Mouse (Mus musculus) thymus, postnatal 4 days (tissue): ENCODE results near the gene Grb2.
A peak's percentile ranks its signal among the peaks of the same experiment; 100 is the strongest.

Source experiments
- DNase-seq: peaks from one replicate; pipeline ENCODE4 v3.0.0; 2021

The Grb2 gene

DNA sequence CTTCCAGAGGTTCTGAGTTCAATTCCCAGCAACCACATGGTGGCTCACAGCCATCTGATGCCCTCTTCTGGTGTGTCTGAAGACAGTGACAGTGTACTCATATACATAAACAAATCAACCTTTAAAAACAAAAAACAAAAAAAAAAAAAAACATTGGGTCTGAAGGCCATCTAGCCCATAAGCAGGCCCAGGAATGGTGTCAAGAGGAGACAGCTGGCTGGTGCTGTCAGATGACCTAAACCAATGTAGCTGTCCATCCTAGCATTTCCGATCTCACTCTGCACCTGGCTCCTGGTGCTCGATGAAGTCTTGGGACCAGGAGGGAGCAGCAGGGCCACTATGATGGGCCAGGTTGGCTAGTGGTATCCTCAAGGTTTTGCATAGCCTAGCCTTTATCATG lies 65.7 kb downstream of the Grb2 start:
- no peak for DNase-seq

DNA sequence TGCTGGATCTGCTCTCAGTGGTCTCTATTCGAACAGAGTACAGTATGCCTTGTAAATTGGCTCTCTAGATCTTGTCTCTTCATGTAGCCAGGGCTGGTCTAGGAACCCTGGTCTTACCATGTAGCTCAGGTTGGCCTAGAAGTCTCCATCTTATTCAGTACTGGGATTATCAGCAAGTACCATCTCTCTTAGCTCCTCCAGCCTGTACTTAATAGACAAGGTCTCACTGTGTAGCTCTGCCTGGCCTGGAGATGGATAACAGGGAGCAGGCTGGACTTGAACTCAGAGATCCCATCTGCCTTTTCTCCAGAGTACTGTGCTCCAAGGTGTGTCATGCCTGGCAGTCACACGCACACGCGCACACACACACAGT lies 66.7 kb downstream of the Grb2 start:
- no peak for DNase-seq

DNA sequence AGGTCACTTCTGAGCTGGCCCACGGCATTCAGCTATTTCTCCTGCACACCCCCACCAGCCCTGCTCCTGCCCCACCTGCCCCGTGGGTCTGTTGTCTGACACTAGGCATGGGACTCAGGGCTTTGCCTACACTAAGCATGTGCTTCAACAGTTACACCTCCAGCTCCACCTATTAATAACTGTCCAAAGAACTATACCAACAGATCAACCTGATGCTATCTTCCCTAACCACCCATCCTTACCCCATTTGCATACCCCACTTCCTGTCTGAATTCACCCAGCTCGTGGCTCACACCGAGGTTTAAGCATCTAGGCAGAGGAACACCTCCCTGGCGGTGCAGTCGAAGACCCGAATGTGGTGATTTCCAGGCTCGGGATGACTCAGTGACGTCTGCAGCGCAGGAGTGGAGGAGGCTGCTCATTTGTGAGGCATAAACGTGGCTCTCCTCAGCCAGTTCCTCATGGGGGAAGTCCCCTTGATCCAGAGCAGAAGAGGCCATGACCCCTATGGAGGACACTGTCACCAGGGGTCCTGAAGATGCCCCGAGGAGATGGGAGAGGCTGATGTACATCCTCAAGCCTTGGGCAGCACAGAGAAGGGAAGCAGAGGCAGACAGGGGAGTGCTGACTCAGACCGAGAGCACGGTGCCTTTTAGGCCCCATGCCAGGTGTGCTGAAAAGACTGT lies 67.3 kb downstream of the Grb2 start:
- DNase-seq, result peak; percentile 71

DNA sequence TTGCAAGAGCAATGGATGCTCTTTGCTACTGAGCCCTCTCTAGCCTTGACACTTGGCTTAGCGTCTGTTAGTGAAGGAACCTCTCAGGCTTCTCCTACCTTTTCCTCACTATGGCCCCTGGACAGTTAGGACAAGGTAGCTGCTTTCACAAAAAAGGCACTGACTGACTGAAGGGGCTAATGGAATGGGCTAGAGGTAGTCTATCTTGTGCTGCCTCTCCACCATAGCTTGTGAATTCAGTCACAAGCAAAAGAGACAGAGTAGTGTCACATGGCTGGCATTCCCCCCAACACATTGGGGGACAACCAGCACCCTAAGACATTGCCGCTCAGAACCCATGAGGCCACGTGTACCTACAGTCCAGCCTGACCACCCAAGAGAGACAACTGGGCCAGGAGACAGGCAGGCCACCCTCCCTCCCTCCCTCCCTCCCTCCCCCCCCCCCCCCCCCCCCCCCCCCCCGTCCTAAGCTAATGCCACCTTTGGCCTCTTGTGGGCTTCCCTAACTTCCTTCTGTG lies 68.0 kb downstream of the Grb2 start:
- no peak for DNase-seq

DNA sequence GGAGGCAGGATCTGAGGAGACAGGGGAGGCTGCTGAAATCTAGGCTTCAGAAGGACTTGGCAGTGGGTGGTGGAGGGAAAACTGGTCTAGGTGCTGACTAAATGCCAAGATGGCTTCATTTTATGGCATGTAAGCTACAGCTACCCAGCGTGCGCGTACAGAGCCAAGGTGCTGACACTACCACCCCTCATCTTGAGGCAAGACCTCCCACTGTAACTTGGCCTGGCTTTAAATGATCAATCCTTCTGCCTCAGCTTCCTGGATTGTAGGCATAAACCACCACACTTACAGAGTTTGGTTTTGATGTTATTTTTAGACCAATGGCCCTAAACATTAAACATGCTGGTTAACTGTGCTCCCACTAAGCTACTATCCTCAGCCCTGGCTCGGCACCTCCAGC lies 68.9 kb downstream of the Grb2 start:
- DNase-seq, result no peak

DNA sequence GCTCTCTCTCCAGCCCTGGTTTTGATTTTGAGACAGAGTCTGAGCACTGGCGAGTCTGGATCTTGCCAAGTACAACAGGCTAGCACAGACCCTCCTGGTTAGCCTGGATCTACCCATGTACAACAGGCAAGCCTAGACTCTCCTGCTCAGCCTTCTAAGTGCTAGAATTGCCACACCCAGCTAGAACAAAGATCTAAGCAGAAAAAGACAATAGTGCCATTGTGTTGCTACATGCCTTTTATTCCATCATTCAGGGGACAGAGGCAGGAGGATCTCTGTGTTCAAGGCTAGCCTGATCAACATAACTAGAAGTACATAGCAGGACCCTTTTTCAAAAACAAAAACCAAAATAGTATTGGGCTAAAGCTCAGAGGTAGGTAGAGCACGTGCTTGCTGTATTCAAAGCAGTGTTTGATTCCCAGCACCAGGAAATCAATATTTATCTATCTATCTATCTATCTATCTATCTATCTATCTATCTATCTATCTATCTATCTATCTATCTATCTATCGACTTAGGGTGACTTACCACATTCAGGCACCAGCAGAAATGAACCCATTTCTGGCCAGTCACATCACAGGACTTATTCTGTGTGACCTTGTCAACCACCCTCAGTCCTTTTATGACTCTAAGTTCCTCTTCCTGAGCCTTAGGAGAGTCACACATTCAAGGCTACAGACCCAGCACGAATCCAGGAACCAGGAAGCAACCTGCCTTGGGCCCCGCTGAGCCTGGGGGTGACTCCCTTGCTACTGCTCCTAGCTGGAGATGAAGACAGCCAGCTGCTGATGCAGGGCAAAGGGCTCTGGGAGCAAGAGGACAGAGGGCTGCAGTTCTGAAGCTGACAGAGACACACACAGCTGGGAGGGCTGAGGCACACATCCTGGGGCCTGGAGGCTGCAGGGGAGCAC lies 69.6 kb downstream of the Grb2 start:
- peak; percentile 46 for DNase-seq

DNA sequence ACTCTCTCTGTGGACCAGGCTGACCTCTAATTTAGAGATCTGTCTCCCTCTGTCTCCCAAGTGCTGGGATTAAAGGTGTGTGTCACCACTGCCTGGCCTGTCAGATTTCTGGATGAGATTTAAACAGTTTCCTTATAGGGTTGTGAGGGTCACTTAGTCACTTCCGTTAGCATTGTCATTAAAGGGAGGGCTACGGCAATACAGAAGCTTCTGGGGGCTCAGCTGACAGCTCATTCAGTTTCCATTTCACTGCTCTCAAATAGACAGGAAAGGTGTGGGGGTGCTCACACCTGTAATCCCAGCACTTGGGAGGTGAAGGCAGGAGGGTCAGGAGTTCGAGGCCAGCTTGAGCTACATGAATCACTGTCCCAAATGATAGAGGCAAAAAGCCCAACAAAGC lies 71.4 kb downstream of the Grb2 start:
- DNase-seq, result no peak

DNA sequence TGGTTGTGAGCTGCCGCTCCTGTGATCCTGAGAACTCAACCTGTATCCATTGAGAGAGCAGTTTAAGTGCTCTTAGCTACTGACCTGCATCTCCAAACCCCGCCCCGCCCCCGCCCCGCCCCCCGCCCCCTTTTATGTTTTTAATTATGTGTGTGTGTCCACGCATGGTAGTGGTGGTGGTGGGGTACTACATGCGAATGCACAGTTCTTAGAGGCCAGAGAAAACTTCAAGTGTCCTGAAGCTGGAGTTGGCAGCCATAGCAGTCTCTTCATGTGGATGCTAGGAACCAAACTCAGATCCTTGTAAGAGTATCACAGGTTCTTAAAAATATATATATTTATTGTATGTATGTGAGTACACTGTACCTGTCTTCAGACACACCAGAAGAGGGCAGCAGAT lies 72.9 kb downstream of the Grb2 start:
- no peak for DNase-seq

DNA sequence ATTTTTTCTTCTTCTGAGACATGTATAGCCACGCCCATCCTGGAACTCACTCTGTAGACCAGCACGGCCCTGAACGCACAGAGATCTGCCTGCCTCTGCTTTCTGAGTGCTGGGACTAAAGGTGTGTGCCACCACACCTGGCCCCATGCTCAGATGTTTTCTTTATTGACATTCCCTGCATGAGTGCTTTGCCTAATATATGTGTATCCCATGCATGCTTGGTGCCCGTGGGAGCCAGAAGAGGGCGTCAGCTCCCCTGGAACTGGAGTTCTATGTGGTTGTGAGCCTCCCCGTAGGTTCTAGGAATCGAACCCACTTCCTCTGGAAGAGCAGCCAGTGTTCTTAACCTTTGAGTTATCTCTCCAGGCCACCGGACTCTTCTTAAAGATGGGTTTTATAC lies 73.4 kb downstream of the Grb2 start:
- DNase-seq, result no peak

DNA sequence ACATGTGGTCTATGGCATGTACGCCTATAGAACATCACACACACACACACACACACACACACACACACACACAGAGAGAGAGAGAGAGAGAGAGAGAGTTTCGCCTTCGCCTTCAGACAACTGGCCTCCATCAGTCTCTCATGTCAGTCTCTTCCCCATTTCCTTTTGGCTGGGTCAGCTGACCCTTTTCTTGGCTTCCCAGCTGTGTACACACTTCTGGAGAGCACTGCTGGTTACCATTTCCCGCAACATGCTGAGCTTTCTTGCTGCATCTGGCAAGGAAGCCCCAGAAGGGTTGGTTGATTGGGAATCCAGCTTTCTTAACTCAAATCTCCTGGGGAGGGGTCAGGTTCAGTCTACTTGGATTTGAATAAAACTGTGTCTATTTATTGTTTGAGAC lies 74.3 kb downstream of the Grb2 start:
- no peak for DNase-seq

DNA sequence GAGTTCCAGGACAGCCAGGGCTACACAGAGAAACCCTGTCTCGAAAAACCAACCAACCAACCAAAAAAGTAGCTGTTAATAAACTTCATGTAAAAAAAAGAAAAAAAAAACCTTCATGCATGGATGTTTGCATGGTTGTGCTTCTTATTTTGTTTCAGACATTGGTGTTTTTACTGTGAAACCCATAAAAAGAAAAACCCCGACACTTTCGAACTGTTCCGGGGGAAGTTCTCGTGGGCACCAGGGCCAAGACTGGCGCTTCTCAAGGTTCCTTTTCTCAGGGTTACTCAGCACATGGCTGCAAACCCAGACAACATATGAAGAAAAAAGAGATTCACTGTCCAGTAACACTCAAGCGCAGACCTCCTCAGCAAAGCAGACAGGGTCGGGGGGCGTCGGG lies 75.5 kb downstream of the Grb2 start:
- no peak for DNase-seq

DNA sequence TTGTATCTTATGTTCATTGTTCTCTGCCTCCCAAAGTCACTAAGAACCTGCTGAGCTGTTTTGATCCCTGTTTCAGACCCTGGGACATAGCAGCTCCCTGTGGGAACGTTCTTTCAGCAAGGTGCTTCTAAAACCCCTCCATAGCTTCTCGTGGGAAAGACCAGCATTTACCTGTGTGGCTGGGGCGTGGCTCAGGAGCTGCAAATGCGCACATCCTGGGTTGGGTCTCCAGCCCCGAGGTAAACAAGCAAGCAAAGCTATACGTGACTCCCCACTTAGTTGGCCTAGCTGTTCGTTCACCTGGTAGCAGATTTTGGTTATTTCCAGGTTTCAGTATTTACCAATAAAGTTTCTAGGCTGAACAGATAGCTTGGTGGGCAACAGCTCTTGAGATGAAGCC lies 76.2 kb downstream of the Grb2 start:
- DNase-seq, result no peak

DNA sequence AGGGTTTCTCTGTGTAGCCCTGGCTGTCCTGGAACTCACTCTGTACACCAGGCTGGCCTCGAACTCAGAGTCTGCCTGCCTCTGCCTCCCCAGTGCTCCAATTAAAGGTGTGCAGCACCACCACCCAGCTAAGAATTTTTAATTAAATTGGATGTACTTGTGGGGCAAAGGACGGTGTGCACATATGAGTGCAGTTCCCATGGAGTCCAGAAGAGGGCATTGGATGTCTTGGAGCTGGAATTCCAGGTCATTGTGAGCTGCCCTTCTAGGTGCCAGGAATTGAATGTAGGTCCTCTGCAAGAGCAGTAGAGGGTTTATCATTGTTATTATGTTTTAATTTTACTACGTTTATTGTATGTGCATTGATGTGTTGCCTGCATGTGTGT lies 76.9 kb downstream of the Grb2 start:
- DNase-seq, result peak; percentile 56

DNA sequence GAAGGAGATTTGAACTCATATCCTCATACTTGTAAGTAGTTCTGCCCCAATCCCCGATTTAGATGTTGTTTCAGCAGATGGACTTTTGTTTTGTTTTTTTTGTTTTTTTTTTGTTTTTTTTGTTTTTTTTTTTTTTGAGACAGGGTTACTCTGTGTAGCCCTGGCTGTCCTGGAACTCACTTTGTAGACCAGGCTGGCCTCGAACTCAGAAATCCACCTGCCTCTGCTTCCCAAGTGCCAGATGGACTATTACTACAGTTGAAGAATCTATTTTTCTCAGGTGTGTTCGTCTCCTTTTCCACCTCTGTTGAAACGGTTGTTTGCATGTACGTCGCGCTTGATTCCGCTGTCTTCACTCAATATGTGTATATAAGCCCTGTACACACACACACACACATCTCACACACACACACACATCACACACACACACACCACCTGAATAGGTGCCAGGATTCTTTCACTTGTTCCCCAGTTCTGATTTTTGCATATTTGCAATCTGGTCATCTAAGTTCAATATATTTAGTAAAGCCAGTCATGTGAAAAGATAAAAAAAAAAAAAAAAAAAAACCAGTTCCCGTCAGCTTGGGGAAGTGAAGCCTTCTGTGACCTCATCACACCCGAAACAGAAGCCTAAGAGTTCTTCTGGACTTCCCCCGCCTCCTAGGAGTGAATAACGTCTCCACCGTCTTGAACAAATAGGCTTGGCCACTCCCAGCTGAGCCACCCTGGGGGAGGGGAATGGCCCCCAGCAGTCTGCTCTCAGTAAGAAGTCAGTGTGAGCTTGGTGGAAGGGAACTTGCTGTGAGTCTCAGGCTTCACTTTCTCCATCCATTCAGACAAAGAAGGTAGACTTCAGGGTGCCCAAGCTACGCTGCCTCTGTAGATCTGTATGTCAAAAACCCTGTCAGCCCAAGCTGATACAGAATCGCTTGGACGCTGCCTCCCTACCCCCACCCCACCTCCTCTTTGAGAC lies 77.6 kb downstream of the Grb2 start:
- no peak for DNase-seq

DNA sequence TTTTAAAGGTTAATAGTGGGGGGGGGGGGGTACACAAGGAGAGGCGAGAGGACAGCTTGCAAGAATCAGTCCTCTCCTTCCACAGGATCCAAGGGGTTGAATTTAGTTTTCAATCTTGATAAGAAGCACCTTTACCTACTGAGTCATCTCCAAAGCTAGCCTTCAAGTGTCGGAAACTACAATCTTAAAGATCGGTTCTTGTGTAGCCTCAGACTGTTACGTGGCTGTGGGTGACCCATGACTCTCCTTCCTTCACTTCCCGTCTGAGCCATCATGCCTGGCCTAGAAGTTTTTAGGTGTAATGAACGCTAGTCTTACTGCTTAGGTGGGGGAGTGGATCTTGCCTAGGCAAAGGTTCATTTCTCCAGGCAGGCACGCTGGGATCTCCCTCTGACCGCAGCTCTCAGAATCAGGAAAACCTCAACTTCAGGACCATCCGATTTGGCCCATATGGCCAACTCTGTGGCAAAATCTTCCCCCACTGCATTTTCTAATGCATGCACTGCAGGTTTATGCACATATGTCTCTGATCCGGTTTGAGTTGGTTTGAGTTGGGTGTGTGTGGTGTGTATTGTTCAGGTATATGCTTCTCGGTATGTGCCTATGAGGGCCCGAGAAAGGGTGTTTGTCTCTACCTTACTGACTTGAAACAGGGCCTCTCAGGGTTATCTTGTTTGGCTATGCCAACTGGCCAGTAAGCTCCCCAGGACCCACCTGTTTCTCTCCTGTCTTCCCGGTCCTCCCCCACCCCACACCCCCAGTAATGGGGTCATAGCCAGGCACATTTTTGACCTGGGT lies 78.5 kb downstream of the Grb2 start:
- DNase-seq, result no peak

DNA sequence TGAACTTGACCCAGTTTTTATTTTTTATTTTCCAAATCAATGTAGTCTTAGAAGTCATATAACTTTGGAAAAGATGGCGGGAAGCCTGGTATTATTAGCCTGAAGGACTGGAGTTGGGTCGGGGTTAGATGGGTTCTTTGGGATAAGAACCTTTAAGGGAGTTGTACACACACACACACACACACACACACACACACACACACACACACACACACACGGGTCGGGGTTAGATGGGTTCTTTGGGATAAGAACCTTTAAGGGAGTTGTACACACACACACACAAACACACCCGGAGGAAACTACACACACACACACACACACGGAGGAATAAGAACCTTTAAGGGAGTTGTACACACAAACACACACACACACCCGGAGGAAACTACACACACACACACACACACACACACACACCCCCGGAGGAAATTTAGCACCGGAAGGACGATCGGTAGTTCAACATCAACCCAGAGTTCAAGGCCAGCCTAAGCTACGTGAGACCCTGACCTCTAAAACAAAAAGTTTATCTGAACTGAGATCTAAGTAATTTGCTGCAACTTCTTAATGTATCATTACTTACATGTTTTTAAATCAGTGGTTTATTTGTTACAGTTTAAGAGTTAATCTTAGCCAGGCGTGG lies 79.8 kb downstream of the Grb2 start:
- DNase-seq, result no peak

DNA sequence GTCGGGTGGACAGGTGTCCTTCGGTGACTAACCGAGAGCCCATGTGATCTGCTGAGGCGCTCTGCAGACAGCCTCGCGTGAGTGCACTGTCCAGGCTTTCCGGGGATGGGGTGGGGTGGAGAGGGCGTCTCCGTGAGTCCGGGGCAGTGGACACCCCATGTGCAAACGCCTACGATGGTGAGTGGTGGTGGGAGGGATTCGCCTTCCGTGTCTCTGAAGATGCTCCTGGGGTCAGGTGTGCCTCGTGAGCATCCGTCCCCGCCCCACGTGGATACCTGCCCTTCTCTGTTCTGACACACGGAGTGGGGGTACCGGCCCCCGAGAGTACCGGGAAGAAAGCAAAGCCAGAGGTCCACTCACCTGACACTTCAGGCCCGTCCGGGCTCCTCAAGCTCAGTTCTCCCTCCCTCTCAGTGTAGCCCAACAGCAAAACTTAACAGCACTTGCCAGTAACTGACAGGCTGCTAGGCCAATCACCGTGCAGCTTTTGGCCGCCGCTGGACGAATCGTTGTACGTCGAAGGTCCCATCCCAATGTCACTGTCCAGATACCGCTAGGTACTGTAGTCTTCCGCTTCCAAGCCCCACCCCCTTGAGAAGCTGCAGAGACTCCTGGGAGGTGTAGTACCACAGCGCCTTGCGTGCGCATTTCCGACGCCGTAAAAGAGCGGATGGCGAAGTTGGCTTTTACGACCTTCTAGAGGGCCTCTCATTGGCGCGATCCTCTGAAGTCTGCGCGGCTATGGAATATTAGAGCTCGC lies 80.5 kb downstream of the Grb2 start, which contains the start of gene Slc25a19:
Slc25a19 (minus strand) TSS at position 591 of the 760 bp plus-strand sequence.
- peak; percentile 96 for DNase-seq

DNA sequence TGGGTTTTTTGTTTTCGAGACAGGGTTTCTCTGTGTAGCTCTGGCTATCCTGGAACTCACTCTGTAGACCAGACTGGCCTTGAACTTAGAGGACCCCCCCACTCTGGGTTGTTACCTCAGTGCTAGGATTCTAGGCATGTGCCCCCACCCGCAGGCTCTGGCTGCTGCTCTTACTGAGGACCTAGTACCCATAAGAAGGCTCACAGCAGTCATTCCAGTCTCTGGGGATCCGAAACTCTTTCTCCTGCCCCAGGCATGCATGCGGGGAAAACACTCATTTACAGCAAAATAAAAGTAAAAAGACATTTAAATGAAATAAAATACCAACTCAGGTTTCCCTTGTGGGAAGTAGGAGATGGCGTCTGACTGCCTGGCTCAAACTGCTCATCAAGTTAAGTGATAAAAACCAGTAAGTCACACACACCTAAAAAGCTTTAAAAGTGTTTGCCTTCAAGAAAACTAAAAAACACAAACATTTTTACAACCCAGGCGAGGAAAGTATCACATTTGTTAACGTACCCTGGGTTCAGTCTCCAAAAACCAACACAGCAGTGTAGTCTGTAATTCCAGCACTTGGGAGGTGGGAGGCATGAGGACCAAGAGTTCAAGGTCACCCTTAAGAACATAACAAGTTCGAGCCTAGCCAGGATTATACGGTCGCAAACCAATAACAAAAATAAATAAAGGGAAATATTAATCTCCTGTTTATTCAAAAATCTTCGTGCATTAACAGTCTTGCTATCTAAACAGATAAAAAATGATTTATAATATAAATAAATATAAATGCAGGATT lies 81.4 kb downstream of the Grb2 start:
- no peak for DNase-seq

DNA sequence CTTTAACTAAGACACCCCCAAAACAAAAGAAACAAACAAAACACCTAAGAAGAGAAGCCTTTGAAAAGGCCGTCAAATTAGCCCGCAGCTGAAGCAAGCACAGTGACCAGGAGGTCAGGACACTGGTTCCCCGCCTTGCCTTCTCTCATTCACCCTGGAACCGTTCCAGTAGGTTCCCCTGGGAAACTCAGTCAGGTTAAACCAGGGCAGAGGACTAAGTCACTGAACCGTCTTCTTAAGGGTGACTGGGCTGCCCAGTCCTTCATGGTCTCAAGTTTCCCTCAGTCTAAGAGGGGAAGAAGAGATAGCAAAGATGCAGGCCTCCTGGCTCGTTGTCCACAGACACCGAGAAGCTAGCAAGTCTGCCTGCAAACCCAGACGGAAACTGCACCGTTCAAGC lies 82.5 kb downstream of the Grb2 start:
- DNase-seq, result no peak

DNA sequence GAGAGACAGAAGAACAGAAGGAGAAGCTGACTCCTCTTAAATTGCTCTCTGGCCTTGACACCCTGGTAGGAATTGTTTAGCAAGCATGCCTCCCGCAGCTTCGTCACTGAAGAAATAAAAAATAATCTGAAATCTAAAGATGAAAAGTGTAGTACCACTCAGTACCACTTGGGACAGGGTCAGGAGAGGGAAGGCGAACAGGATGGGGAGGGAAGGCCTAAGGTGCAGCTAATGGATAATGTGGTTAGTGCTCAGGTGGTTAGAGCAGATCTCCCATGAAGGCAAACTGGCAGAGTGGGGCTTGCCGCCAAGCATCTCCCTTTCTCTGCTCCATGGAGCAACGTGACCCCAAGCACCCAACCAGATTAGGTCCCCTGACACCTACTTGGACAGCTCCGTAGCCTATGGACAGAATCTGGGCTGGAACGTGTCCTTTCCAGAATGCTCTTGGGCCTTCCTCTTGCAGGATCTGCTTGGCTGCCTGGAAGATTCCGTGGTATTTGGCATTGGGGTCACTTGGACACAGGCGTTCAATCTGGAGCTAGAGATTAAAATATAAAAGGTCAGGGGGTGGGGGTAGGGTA lies 84.8 kb downstream of the Grb2 start:
- no peak for DNase-seq
